ENCODE assay signal across 10 mouse cellular contexts in the genomic region with DNA sequence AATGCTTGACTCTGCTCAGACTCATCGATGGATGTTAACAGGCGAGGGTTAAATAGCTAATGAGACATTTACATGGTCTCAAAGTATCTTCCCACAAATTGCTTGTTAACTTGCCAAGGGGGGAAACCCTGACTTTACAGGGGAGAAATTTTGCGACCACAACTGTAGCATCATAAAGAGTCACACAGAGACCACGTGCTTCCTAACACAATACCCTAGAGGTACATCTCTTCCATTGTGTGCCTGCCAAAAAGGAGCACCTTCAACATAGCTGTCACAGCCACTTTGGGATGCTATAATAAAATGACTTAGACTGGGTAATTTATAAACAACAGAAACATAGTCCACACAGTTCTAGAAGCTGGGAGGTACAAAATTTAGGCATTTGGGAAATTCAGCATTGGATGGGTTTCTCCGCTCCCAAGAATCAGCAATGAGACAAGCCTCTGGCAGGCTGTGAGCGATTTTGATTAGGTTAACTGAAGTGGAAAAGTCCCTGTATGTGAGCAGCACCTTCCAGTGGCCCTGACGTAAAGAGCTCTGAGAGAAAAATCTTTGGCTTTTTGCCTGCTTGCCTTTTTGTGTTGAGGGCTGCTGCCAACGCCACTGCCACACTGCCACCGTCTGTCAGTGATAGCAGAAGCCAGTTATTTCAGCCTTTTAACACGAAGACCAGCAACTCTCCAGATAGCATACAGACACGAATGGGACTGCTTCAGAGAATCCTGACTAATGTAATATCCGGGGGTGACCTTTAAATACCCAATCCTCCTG. TPM values are rescaled to one million over a fixed set of nuclear protein-coding genes. Genes with fewer than 3 reads are reported as not detected.
DNase-seq lines count a peak whose midpoint lies in the region; ATAC-seq and TF ChIP-seq lines count a peak whose summit lies in the region.
"Had no signal": no experiment of that assay in that cellular context is flagged by ENCODE, and none has a peak within 500 bp of the region (broad histone marks: within the 10 kb centered on the region; RNA-seq: fewer than 3 reads in every experiment).

No protein-coding gene starts in this region.

- no peaks in the 10 kb centered on the region for H3K36me3 ChIP-seq in midbrain, postnatal 0 days (ENCODE audit: insufficient read depth, low read length)

- no peaks in the 10 kb centered on the region for H3K4me1 ChIP-seq in midbrain, postnatal 0 days (ENCODE audit: insufficient read depth, low read length)

- no peak overlapping the region for H3K4me3 ChIP-seq in midbrain, postnatal 0 days (ENCODE audit: low read depth, low read length)
- H3K4me3 ChIP-seq: heart, embryonic 13.5 days had no signal

- no peak overlapping the region for H3K9ac ChIP-seq in midbrain, postnatal 0 days (replicated peaks; ENCODE audit: low read length, poor library complexity, severe bottlenecking)
- H3K9ac ChIP-seq: heart, embryonic 13.5 days had no signal

- peak; percentile 72 for ATAC-seq in frontal cortex, adult (ENCODE audit: low TSS enrichment)
- 0 out of 2 replicates have a peak, but pooled peaks have one; percentile 41 for ATAC-seq in midbrain, postnatal 0 days (ENCODE audit: low FRiP score)

- H3K27ac ChIP-seq in midbrain, postnatal 0 days (ENCODE audit: low read depth, low read length) = no peak overlapping the region
- H3K27ac ChIP-seq: heart, embryonic 13.5 days had no signal

- WGBS in midbrain, postnatal 0 days = 53% methylated on average over 12 of the region's 12 CpGs

- no peak overlapping the region for H3K4me2 ChIP-seq in midbrain, postnatal 0 days (ENCODE audit: low read depth, low read length, poor library complexity, severe bottlenecking)
- H3K4me2 ChIP-seq: heart, embryonic 13.5 days; liver, embryonic 11.5 days had no signal

- DNase-seq in frontal cortex, postnatal 10 days (ENCODE audit: low spot score in 2 of 2) = no peak
- DNase-seq in left cerebral cortex, postnatal 4 days = peak; percentile 58
- DNase-seq in left cerebral cortex, adult 11 months (ENCODE audit: low spot score) = no peak
- peak; percentile 45 for DNase-seq in cerebellum, adult 8-10 months
- DNase-seq in midbrain, postnatal 0 days (ENCODE audit: low spot score) = peak; percentile 92
- no peak for DNase-seq in gastrocnemius, postnatal 36 days
- DNase-seq in testis, postnatal 10 days (ENCODE audit: low spot score) = no peak

- TF ChIP-seq CTCF in midbrain, postnatal 0 days (IDR thresholded peaks at IDR 0.05) = peak; percentile 61

- no peaks in the 10 kb centered on the region for H3K27me3 ChIP-seq in midbrain, postnatal 0 days (ENCODE audit: insufficient read depth, low read length)

- intact Hi-C loops in left cerebral cortex, postnatal 4 days (cut with DNase I) = no loop called here
- intact Hi-C loops in gastrocnemius, postnatal 36 days (cut with DNase I) = loop anchor here (5.0 kb wide), 1 partner anchor 103 kb away; no protein-coding TSS in a partner anchor

- no peaks in the 10 kb centered on the region for H3K9me3 ChIP-seq in midbrain, postnatal 0 days (ENCODE audit: low read length)
- H3K9me3 ChIP-seq: heart, embryonic 13.5 days had no signal

RNA-seq across cellular contexts. Expression of a gene that starts 27.8 kb away (rescaled TPM):
- 10 to 100 TPM; 15.0 to 21.1 TPM for total RNA-seq in left cerebral cortex, postnatal 4 days (2021)
- total RNA-seq in midbrain, postnatal 0 days (2014; rRNA removed) = 19.3 and 23.8 TPM in 2 replicates
- 19.1 and 19.3 TPM in 2 replicates for polyA plus RNA-seq in midbrain, postnatal 0 days (2015; fragmentation: Nextera tagmentation; extraction: Ambion mirVana)
- total RNA-seq in gastrocnemius, postnatal 36 days (2021) = 1 to 10 TPM; 6.6 to 7.0 TPM

RNA-seq across cellular contexts. Expression of a gene that starts 58.1 kb away (rescaled TPM):
- 100 to 1,000 TPM; 113 to 131 TPM for total RNA-seq in left cerebral cortex, postnatal 4 days (2021)
- total RNA-seq in midbrain, postnatal 0 days (2014; rRNA removed) = 135 and 177 TPM in 2 replicates
- 269 and 277 TPM in 2 replicates for polyA plus RNA-seq in midbrain, postnatal 0 days (2015; fragmentation: Nextera tagmentation; extraction: Ambion mirVana)
- 10 to 100 TPM in 1 of 2 experiments, 1 to 10 TPM in 1; 8.9 to 11.2 TPM for total RNA-seq in gastrocnemius, postnatal 36 days (2021)

Comparison
In these comparisons a context has a peak if more than half of its experiments do, and no peak if none do; other contexts are left out.
1. DNase-seq: peak in left cerebral cortex, postnatal 4 days (single experiment), cerebellum, adult 8-10 months (single experiment) and midbrain, postnatal 0 days (single experiment); none in frontal cortex, postnatal 10 days (0 of 2), left cerebral cortex, adult 11 months (single experiment), gastrocnemius, postnatal 36 days (0 of 2) and testis, postnatal 10 days (single experiment).
2. RNA of a gene that starts 58.1 kb away (total RNA-seq): 135 to 177 TPM in midbrain, postnatal 0 days and 113 to 131 TPM in left cerebral cortex, postnatal 4 days; 8.9 to 11.2 TPM in gastrocnemius, postnatal 36 days; every median in the first group is over 4 times any median in the second.